Mouse (Mus musculus) lung, postnatal 0 days (tissue): ENCODE data around the gene Slc30a6. TPM values are rescaled to one million over a fixed set of nuclear protein-coding genes. Genes with fewer than 3 reads are reported as not detected.
A peak's percentile ranks its signal among the peaks of the same experiment; 100 is the strongest.

Experiments used
- ATAC-seq: fragments of 200-750 bp; cut with Nextera tagmentation; 2 replicates; pipeline ENCODE4 v1.8.0; 2017; ENCODE audit warnings: moderate library complexity
- DNase-seq: peaks from one replicate; pipeline ENCODE4 v3.0.0-alpha.2; 2016; ENCODE audit warnings: low spot score
- H3K27ac ChIP-seq: fragments of 300-500 bp; sonication (generic); 2 replicates; pipeline ENCODE4 v1.5.1; 2014; ENCODE audit warnings: antibody characterized with exemption, mild to moderate bottlenecking, low read length, mixed read lengths
- H3K27me3 ChIP-seq: fragments of 300-500 bp; sonication (generic); replicated peaks from 2 replicates; pipeline ENCODE4 v1.6.1; 2014; ENCODE audit warnings: low read length, mixed read lengths; ENCODE audit not compliant: insufficient read depth
- H3K36me3 ChIP-seq: fragments of 300-500 bp; sonication (generic); 2 replicates; pipeline ENCODE4 v1.6.1; 2014; ENCODE audit warnings: low read length, mixed read lengths; ENCODE audit not compliant: insufficient read depth
- H3K4me1 ChIP-seq: fragments of 300-500 bp; sonication (generic); 2 replicates; pipeline ENCODE4 v1.6.1; 2014; ENCODE audit warnings: antibody characterized with exemption, low read depth, low read length, mixed read lengths; ENCODE audit not compliant: insufficient read depth
- H3K4me2 ChIP-seq: fragments of 300-500 bp; sonication (generic); replicated peaks from 2 replicates; pipeline ENCODE4 v1.6.1; 2014; ENCODE audit warnings: low read depth, mild to moderate bottlenecking, low read length, moderate library complexity, mixed read lengths
- H3K4me3 ChIP-seq: fragments of 300-500 bp; sonication (generic); 2 replicates; pipeline ENCODE4 v1.5.1; 2014; ENCODE audit warnings: low read depth, low read length
- H3K9ac ChIP-seq: fragments of 300-500 bp; sonication (generic); replicated peaks from 2 replicates; pipeline ENCODE4 v1.6.1; 2014; ENCODE audit warnings: low read depth, mild to moderate bottlenecking
- H3K9me3 ChIP-seq: fragments of 300-500 bp; sonication (generic); 2 replicates; pipeline ENCODE4 v1.6.1; 2016; ENCODE audit warnings: low read length, mixed read lengths
- CTCF ChIP-seq: IDR thresholded peaks from 2 replicates; pipeline ENCODE4 v1.5.1; 2016; ENCODE audit warnings: antibody characterized with exemption, mild to moderate bottlenecking
- EP300 ChIP-seq: IDR thresholded peaks from 2 replicates; pipeline ENCODE4 v1.6.1; 2016; ENCODE audit warnings: antibody characterized with exemption, mild to moderate bottlenecking, control low read depth
- WGBS: fragments of 180-500 bp; shearing (Covaris S2); extraction: QIAGEN DNeasy Blood & Tissue Kit; methylation state at CpG from one replicate; pipeline ENCODE4 v1.1.7; 2014; 5-methylcytosine and 5-hydroxymethylcytosine counted together
- polyA plus RNA-seq: library from polyadenylated mRNA; unstranded; fragments of >200 nt; fragmentation: Nextera tagmentation; extraction: Ambion mirVana; gene quantifications from 2 replicates; pipeline ENCODE4 v1.2.1, GENCODE M21; 2015

Slc30a6 gene
- polyA plus RNA-seq, 1 experiment from 2014 or later = 28.6 TPM

DNA sequence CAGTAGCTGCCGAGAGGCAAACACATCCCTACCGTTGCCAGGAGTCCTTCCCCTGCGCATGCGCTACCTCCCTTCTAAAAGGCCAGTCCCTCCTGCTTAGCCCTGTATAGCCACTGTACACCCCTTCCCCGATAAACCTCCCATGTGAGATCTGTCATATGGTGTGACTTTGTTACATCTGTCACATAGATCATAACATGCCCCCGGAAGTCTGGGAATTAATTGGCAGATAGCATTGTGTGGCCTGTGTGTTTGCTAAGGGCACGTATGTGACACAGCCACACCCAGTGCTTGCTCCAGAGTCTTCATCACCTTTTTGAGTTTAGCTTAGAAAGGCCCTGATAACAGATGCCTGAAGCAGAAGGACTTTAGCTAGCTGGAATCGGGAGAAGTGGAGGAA, 34.7 kb downstream of the Slc30a6 start:
- Histone ChIP-seq H3K27ac (no peak overlapping the region), H3K27me3 (no peaks in the 10 kb centered on the region), H3K4me1 (no peaks in the 10 kb centered on the region), H3K4me3 (no peak overlapping the region), H3K4me2 (no peak overlapping the region), H3K9ac (no peak overlapping the region), H3K9me3 (no peaks in the 10 kb centered on the region), H3K36me3 (no peaks in the 10 kb centered on the region)
- DNase-seq (no peak), ATAC-seq (no peak)
- WGBS = 68% methylated on average over 8 of the region's 8 CpGs
- TF ChIP-seq CTCF = no peak

DNA sequence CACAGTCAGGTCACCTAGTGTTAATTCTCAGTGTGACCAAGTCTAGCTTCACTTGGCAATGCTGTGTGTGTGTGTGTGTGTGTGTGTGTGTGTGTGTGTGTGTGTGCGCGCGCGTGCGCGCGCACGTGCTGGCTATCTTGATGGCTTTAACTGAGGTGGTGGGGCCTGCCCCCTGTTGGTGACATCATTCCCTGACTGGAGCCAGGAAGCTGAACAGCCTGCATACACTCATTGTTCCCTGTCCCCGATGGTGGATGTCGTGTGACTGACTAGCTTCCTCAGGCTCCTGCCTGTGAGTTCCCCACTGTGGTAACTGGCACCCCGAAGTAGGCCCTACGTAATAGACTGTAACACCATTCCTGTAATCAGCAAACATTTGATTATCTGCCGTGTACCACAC, 36.1 kb downstream of the Slc30a6 start:
- ATAC-seq (peak; percentile 44; the same call in 1 of the 2 replicates), DNase-seq (peak; percentile 13)
- Histone ChIP-seq H3K4me2 (no peak overlapping the region), H3K4me3 (no peak overlapping the region), H3K36me3 (no peaks in the 10 kb centered on the region), H3K27me3 (no peaks in the 10 kb centered on the region), H3K27ac (no peak overlapping the region), H3K4me1 (no peaks in the 10 kb centered on the region), H3K9me3 (no peaks in the 10 kb centered on the region), H3K9ac (no peak overlapping the region)
- WGBS = 74% methylated on average over 13 of the region's 13 CpGs
- no peak for TF ChIP-seq EP300
- peak; percentile 37 for TF ChIP-seq CTCF

DNA sequence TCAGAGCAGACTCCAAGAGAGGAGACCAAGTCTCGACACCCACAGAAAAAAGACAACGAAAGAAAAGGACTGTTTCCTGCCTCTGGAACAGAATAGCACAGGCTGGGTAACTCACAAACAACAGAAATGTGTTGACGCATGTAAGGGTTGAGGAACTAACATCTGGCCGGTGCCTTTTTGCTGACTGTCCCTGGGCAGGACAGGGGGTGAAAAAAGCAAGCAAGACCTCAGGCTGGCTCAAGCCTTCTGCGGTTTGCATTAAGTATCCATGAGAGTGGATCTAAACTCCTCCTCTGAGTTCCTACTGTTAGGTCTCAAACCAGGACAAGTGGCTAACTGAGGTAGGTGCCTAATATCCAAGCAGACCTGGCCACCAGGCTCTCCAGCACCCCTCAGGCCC, 37.2 kb downstream of the Slc30a6 start:
- 78% methylated on average over 5 of the region's 5 CpGs for WGBS
- H3K27ac ChIP-seq = no peak overlapping the region
- no peak for TF ChIP-seq EP300
- TF ChIP-seq CTCF = no peak

DNA sequence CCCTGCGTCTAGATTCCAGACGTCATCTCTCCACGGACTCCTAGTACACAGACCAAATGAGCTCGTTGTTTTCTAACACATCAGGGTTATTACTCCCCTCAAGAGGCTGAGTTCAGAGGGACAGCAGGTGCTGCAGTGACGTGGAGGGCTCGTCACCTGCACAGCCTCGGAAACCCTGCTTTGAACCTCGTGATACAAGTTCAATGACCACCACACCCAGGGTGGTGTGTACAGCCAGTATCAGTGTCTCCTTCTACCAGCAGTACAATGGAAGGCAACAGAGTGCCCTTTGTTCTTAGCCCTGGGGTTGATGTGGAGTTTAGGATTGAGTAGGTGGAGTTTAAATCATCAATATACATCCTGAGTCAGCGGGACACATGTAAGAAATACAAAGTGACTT, 42.4 kb downstream of the Slc30a6 start:
- Histone ChIP-seq H3K36me3 (no peaks in the 10 kb centered on the region), H3K27ac (no peak overlapping the region), H3K4me3 (no peak overlapping the region), H3K4me1 (no peaks in the 10 kb centered on the region), H3K9ac (no peak overlapping the region), H3K4me2 (no peak overlapping the region), H3K9me3 (no peaks in the 10 kb centered on the region), H3K27me3 (no peaks in the 10 kb centered on the region)
- no peak for DNase-seq
- WGBS = 70% methylated on average over 9 of the region's 9 CpGs
- TF ChIP-seq CTCF (no peak), EP300 (no peak)
- ATAC-seq = no peak

More for the DNA sequence above, 37.2 kb downstream of the Slc30a6 start:
- Histone ChIP-seq H3K9me3 (no peaks in the 10 kb centered on the region), H3K4me2 (no peak overlapping the region), H3K27me3 (no peaks in the 10 kb centered on the region), H3K4me3 (no peak overlapping the region), H3K4me1 (no peaks in the 10 kb centered on the region), H3K36me3 (no peaks in the 10 kb centered on the region), H3K9ac (no peak overlapping the region)
- ATAC-seq (no peak), DNase-seq (no peak)

DNA sequence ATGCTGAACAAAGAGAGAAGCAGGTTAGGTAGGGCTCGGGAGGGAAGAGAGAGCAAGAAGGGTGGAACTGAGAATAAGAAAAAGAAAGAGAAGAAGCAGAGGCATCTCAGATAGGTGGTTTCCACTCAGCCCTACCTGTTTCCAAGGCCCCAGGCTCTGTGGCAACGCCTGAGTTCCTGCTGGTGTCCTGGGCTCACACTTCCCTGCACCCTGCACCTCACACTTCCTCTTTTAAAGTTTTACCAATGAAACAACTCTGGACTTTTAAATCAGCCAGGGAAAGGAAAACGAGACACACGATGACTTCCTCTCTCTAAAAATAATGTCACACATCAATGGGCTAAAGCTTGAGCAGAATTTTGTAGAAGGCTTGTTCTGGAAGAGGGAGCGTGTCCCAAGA, 45.1 kb downstream of the Slc30a6 start:
- 57% methylated on average over 5 of the region's 5 CpGs for WGBS
- Histone ChIP-seq H3K27ac (no peak overlapping the region), H3K9ac (no peak overlapping the region), H3K4me2 (no peak overlapping the region), H3K4me1 (no peaks in the 10 kb centered on the region), H3K36me3 (no peaks in the 10 kb centered on the region), H3K9me3 (no peaks in the 10 kb centered on the region), H3K27me3 (no peaks in the 10 kb centered on the region), H3K4me3 (no peak overlapping the region)
- peak; percentile 27 for DNase-seq
- no peak for ATAC-seq
- TF ChIP-seq EP300 (no peak), CTCF (no peak)

DNA sequence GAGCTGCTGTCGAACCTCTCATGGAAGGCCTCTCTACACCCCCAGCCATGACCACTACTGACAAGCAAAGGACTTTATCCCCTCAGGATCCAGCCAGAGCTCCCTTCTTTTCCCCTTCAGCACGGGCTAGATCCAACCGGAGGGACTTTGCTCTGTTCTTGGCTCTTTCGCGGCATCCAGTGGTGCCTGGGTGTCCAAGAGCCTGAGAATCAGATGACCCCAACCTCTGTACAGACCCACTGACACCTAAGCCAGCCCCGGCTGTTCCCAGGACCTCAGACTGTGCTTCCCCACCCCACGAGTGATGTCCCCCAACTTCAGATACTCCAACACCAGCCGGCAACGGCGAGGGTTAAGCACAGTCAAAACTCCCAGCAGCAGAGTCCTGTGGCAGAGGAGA, 54.4 kb downstream of the Slc30a6 start:
- Histone ChIP-seq H3K4me3 (no peak overlapping the region), H3K4me1 (no peaks in the 10 kb centered on the region), H3K4me2 (no peak overlapping the region), H3K9me3 (no peaks in the 10 kb centered on the region), H3K27me3 (no peaks in the 10 kb centered on the region), H3K27ac (no peak overlapping the region), H3K9ac (no peak overlapping the region), H3K36me3 (no peaks in the 10 kb centered on the region)
- TF ChIP-seq EP300 = no peak
- no peak for TF ChIP-seq CTCF
- no peak for DNase-seq
- WGBS = 88% methylated on average over 10 of the region's 10 CpGs
- ATAC-seq = no peak

DNA sequence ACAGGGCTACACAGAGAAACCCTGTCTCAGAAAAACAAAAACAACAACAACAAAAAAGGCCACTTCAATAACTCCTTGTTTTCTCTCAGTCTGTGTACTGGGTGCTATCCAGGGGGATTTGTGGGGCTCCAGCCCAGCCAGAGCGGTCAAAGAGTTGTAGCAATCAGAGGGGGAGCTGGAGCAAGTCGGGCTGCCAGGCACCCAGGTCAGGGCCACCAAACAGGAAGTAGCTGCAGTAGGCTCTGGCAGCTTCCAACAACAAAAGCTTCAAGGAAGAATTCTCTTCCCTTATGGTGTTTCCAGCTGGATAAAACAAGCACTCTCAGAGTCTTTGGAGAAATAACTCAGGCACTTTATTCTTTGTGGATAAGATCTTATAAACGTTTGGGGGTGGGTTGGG, 58.5 kb downstream of the Slc30a6 start:
- H3K9ac ChIP-seq = no peak overlapping the region
- no peak for DNase-seq
- TF ChIP-seq CTCF (no peak), EP300 (no peak)
- no peak overlapping the region for H3K27ac ChIP-seq
- H3K4me2 ChIP-seq = no peak overlapping the region
- no peak overlapping the region for H3K4me3 ChIP-seq
- no peaks in the 10 kb centered on the region for H3K36me3 ChIP-seq
- WGBS = 58% methylated on average over 3 of the region's 3 CpGs
- no peaks in the 10 kb centered on the region for H3K27me3 ChIP-seq
- no peaks in the 10 kb centered on the region for H3K9me3 ChIP-seq
- H3K4me1 ChIP-seq = no peaks in the 10 kb centered on the region
- ATAC-seq = no peak
